Mouse (Mus musculus) testis, adult 2 months (tissue): ENCODE measurements at regions not wholly inside any gene's neighbourhood (a gene's known extent, or its start where the extent isn't known, plus 50 kb on each side); places are given as distances from the start of the nearest gene placed in this dataset.

Experiments
- CTCF ChIP-seq: fragments of 200-500 bp; IDR thresholded peaks from 2 replicates; pipeline ENCODE4 v1.5.1; 2012; ENCODE audit warnings: low read depth, mild to moderate bottlenecking, inconsistent platforms, low read length, moderate library complexity; ENCODE audit not compliant: control insufficient read depth, insufficient read depth, insufficient replicate concordance
- POLR2A ChIP-seq: fragments of 200-500 bp; IDR thresholded peaks from 2 replicates; pipeline ENCODE4 v1.6.1; 2012; ENCODE audit warnings: low read depth, mild to moderate bottlenecking, inconsistent platforms, low read length, moderate library complexity; ENCODE audit not compliant: control insufficient read depth

DNA sequence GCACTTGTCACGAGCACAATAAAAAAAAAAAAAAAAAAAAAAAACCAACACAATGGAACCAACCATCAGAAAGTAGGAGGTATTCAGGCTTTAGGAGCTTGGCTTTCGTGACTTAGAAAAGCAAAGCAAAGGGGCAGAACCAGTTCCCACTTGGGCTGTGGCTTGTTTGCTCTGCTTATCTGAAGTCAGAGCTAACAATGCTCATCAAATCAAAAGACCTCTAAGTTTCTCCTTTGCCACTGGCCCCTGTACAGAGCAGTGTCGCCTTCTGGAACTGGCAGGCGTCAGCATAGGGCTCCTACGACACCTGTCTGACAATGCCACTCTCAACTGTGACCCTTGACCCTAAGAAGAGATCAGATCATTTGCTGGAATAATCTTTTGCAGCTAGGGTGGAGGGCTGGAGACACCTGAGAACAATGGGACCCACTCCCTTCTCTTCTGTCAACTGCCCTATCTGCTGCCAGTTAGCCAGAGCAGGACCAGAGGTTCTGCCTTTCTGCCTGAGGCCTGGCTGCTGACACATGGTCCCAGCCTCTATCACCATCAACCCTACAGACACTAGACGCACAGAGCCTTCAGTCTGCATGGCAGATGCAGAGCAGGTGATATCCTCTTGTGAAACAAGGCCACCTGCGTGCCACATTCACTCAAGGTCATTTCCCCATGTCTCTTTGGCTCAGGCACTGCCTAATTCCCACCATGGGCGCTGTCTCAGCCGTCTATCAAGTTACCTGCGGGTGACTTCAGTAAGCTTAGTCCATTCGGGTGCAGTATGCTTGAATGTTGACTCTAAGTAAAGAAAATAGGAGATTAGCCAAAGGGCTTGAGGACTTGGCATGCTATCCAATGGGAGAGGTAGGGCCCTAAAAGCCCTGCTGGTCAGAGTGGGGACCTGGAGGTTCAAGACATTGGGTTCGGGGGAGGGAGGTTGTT is 136.1 kb upstream of the Zfp703 start:
- TF ChIP-seq POLR2A (no peak), CTCF (no peak)
